Mouse (Mus musculus): ENCODE measurements around the gene Mrps6. TPM values are rescaled to one million over a fixed set of nuclear protein-coding genes. Genes with fewer than 3 reads are reported as not detected.
A peak's percentile ranks its signal among the peaks of the same experiment; 100 is the strongest.

The Mrps6 gene
- total and polyA plus RNA-seq, 3 experiments = 40.8 to 71.0 TPM; not detected in 1

DNA sequence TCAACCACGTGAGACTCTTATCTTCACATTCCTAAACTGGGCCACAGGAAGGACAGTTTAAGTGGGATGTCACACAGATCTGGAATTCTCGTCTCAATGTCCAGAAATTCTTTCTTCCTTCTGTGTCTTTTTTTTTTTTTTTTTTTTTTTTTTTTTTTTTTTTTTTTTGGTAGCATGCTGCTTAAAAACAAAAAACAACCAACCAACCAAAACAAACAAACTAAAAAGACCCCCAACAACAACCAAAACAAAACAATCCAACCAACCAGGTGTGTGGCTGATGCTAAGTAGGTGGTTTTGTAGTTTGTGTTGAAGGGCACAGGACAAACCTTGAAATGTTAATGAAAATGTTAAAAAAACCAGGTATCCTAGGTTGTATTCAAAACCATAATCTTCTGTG is 1.4 kb upstream of the Mrps6 start:
- H3K27me3 ChIP-seq (ENCODE audit: control insufficient read depth in 1 of 2, insufficient read depth in 2 of 2, low read length in 2 of 2) = peaks cover 0 to 3% of the 10 kb centered on the region in 2 experiments; a peak in 2 of 4 replicates
- peak; percentile 80 for TF ChIP-seq ZNF384 (IDR thresholded peaks at IDR 0.05; ENCODE audit: low read depth, low read length)
- no peak for TF ChIP-seq UBTF (IDR thresholded peaks at IDR 0.05; ENCODE audit: borderline replicate concordance, insufficient read depth, low read depth, low read length)
- peaks cover under 1 to 9% of the 10 kb centered on the region in 2 experiments; a peak in 2 of 4 replicates for H3K36me3 ChIP-seq (ENCODE audit: control insufficient read depth in 1 of 2, insufficient read depth in 2 of 2, low read length in 2 of 2)
- no peak overlapping the region for H3K4me3 ChIP-seq (ENCODE audit: control insufficient read depth in 1 of 2, insufficient read depth in 1 of 2, low read depth in 2 of 2, low read length in 2 of 2)
- H3K9ac ChIP-seq (ENCODE audit: control insufficient read depth, low read depth, low read length, poor library complexity, severe bottlenecking) = no peak overlapping the region
- no peaks in the 10 kb centered on the region for H3K9me3 ChIP-seq (replicated peaks; ENCODE audit: insufficient read depth, low read length)
- H3K27ac ChIP-seq (ENCODE audit: control insufficient read depth, low read depth, low read length) = no peak overlapping the region
- DNase-seq (ENCODE audit: low read depth, low spot score) = no peak
- H3K4me1 ChIP-seq (ENCODE audit: control insufficient read depth in 1 of 2, insufficient read depth in 2 of 2, low read length in 2 of 2) = peaks cover 3 to 4% of the 10 kb centered on the region in 2 experiments; a peak in 3 of 4 replicates
- H3K79me2 ChIP-seq (ENCODE audit: control insufficient read depth, insufficient read depth, low read length, poor library complexity) = peaks cover 22% of the 10 kb centered on the region

GRCm38 (mm10) chr16:92057456-92057851 is 616 bp upstream of the Mrps6 start:
- peak overlapping the region; percentile 30 for H3K27ac ChIP-seq (ENCODE audit: control insufficient read depth, low read depth, low read length)
- H3K4me3 ChIP-seq (ENCODE audit: control insufficient read depth in 1 of 2, insufficient read depth in 1 of 2, low read depth in 2 of 2, low read length in 2 of 2) = peak overlapping the region; percentile 78 to 93
- H3K36me3 ChIP-seq (ENCODE audit: control insufficient read depth in 1 of 2, insufficient read depth in 2 of 2, low read length in 2 of 2) = peaks cover 5 to 9% of the 10 kb centered on the region in 2 experiments; a peak in 3 of 4 replicates
- no peak for DNase-seq (ENCODE audit: low read depth, low spot score)
- peaks cover 22% of the 10 kb centered on the region for H3K79me2 ChIP-seq (ENCODE audit: control insufficient read depth, insufficient read depth, low read length, poor library complexity)
- H3K4me1 ChIP-seq (ENCODE audit: control insufficient read depth in 1 of 2, insufficient read depth in 2 of 2, low read length in 2 of 2) = peaks cover 3 to 4% of the 10 kb centered on the region in 2 experiments; a peak in 3 of 4 replicates
- TF ChIP-seq GABPA (IDR thresholded peaks at IDR 0.05; ENCODE audit: low read depth, low read length) (no peak), MAFK (IDR thresholded peaks at IDR 0.05; ENCODE audit: borderline replicate concordance, low read depth, low read length) (no peak), E2F4 (IDR thresholded peaks at IDR 0.05; ENCODE audit: borderline replicate concordance, low read depth, low read length) (no peak), POLR2A (IDR thresholded peaks at IDR 0.05; ENCODE audit: control insufficient read depth in 1 of 2, insufficient read depth in 1 of 2, low read depth in 1 of 2, low read length in 2 of 2, poor library complexity in 1 of 2) (0 out of 4 replicates have a peak, but pooled peaks of 1 of the 2 experiments have one; percentile 10), CTCF (IDR thresholded peaks at IDR 0.05 in 2 of 3, conservative IDR thresholded peaks at IDR 0.05 in 1 of 3; ENCODE audit: control insufficient read depth in 1 of 3, insufficient read depth in 1 of 3, low read depth in 2 of 3, low read length in 3 of 3, poor library complexity in 1 of 3, severe bottlenecking in 1 of 3) (no peak), BHLHE40 (IDR thresholded peaks at IDR 0.05; ENCODE audit: borderline replicate concordance, low read depth, low read length) (no peak)
- H3K9me3 ChIP-seq (replicated peaks; ENCODE audit: insufficient read depth, low read length) = no peaks in the 10 kb centered on the region
- H3K9ac ChIP-seq (ENCODE audit: control insufficient read depth, low read depth, low read length, poor library complexity, severe bottlenecking) = peak overlapping the region; percentile 88
- no peaks in the 10 kb centered on the region; a peak in 1 of 4 replicates for H3K27me3 ChIP-seq (ENCODE audit: control insufficient read depth in 1 of 2, insufficient read depth in 2 of 2, low read length in 2 of 2)

DNA sequence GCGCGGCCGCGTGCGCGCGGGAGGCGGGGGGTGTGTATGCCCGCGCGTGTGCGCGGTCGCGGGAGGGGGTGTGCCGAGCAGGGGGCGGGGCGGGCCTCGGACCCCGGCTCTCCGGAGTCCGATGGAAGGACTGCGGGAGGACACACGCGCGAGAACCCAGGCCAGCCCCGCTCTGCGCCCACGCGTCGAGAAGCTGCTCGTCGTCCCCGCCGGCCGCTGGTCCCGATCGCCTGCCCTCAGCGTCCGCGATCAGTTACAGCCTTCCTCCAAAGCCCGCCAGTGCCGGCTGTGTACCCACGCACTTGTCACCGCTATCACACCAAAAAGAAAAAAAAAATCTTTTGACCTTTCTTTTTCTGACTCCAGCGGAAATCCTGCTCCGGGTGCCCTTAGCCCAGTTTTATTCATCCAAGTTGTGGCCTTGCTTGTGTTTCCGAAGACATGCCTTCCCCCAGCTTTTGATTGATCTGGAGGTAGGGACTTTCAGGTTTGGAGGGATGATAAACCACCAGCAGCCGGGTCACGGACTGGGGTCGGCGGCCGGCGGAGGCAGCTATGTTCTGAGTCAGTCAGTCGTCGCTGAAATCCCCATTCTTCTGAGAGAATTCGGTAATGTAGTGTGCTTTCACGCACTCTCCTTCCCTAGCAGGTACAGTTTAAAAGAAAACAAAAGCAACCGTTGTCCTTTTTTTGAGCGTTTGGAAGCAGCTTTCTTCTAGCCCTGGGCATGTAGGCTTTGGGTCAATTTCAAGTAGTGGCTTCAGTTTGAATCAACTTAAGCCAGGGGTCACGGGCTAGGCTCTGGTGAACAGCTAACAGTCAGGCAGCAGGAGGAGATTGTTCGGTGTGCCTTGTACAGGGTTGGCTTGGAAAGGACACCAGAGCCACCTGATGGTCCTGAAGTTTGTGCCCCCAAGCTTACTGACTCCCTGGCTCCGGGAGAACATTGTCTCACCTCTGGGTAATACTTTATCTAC is 862 bp downstream of the Mrps6 start:
- no peaks in the 10 kb centered on the region for H3K27me3 ChIP-seq (ENCODE audit: control insufficient read depth in 1 of 2, insufficient read depth in 2 of 2, low read length in 2 of 2)
- peaks cover 3 to 4% of the 10 kb centered on the region in 2 experiments; a peak in 3 of 4 replicates for H3K4me1 ChIP-seq (ENCODE audit: control insufficient read depth in 1 of 2, insufficient read depth in 2 of 2, low read length in 2 of 2)
- peak; percentile 35 for DNase-seq (ENCODE audit: low read depth, low spot score)
- H3K9ac ChIP-seq (ENCODE audit: control insufficient read depth, low read depth, low read length, poor library complexity, severe bottlenecking) = peak overlapping the region; percentile 93
- 0 out of 2 replicates have a peak, but pooled peaks have one; percentile 5 for TF ChIP-seq SMC3 (IDR thresholded peaks at IDR 0.05; ENCODE audit: low read depth, low read length)
- peak; percentile 53; the same call in 1 of the 2 replicates for TF ChIP-seq ZNF384 (IDR thresholded peaks at IDR 0.05; ENCODE audit: low read depth, low read length)
- TF ChIP-seq TAL1 (IDR thresholded peaks at IDR 0.05; ENCODE audit: low read length) = no peak
- H3K36me3 ChIP-seq (ENCODE audit: control insufficient read depth in 1 of 2, insufficient read depth in 2 of 2, low read length in 2 of 2) = peaks cover 8 to 9% of the 10 kb centered on the region in 2 experiments
- no peak overlapping the region for H3K27ac ChIP-seq (ENCODE audit: control insufficient read depth, low read depth, low read length)
- H3K9me3 ChIP-seq (replicated peaks; ENCODE audit: insufficient read depth, low read length) = no peaks in the 10 kb centered on the region
- H3K79me2 ChIP-seq (ENCODE audit: control insufficient read depth, insufficient read depth, low read length, poor library complexity) = peaks cover 25% of the 10 kb centered on the region
- peak overlapping the region; percentile 93 to 100 for H3K4me3 ChIP-seq (ENCODE audit: control insufficient read depth in 1 of 2, insufficient read depth in 1 of 2, low read depth in 2 of 2, low read length in 2 of 2)

Data from MEL (cell line).